ENCODE assay signal across 21 mouse cellular contexts in the genomic region with DNA sequence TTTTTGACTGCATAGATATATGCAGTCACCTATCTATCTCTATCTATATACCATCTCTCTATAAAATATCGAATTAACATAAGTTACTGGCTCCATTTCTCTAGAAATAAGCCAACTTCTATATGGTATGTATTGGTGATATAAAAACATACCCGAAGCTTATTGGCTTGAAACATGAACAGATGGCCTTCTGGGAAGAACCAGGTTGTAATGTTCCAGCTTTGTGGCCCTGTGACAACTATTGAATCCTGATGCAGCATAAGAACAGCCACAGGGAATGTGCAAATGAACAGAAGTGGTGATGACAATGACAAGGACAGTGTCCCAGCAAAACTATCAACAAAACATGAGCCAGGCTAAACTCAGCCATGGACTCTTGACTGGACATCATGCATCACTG.
DNase-seq lines count a peak whose midpoint lies in the region; ATAC-seq lines count a peak whose summit lies in the region.
"Had no signal": no experiment of that assay in that cellular context is flagged by ENCODE, and none has a peak within 500 bp of the region (broad histone marks: within the 10 kb centered on the region; RNA-seq: fewer than 3 reads in every experiment).

No protein-coding gene starts in this region.

- H3K27me3 ChIP-seq in forebrain, embryonic 14.5 days (replicated peaks; ENCODE audit: control insufficient read depth, insufficient read depth, low read length), result no peaks in the 10 kb centered on the region
- H3K27me3 ChIP-seq in forebrain, embryonic 12.5 days, result peaks cover 10% of the 10 kb centered on the region; the same call in 1 of the 2 replicates
- H3K27me3 ChIP-seq in forebrain, embryonic 16.5 days (replicated peaks; ENCODE audit: control insufficient read depth, insufficient read depth, low read length), result 0 out of 2 replicates have a peak, but pooled peaks cover 2% of the 10 kb centered on the region
- H3K27me3 ChIP-seq: heart, embryonic 13.5 days had no signal

- no peak overlapping the region for H3K4me2 ChIP-seq in forebrain, embryonic 14.5 days (ENCODE audit: low read length)
- H3K4me2 ChIP-seq in forebrain, embryonic 12.5 days, result no peak overlapping the region
- no peak overlapping the region for H3K4me2 ChIP-seq in forebrain, embryonic 16.5 days (ENCODE audit: low read length)
- H3K4me2 ChIP-seq: embryonic facial prominence, embryonic 12.5 days; embryonic facial prominence, embryonic 15.5 days; heart, embryonic 13.5 days; hindbrain, embryonic 14.5 days had no signal

- peak; percentile 74 for DNase-seq in forebrain, embryonic 14.5 days (ENCODE audit: low spot score)
- peak; percentile 32 for DNase-seq in layer of hippocampus, adult 9-11 months
- no peak for DNase-seq in layer of hippocampus, postnatal 36 days
- DNase-seq in embryo, embryonic 10.5 days (ENCODE audit: low spot score), result no peak
- DNase-seq: adrenal gland, adult 2 months; adrenal gland, postnatal 14 days; gastrocnemius, postnatal 10 days; gastrocnemius, postnatal 36 days; heart, adult 2 months; heart, postnatal 14 days; heart, postnatal 4 days had no signal

- 72% methylated on average over 2 of the region's 2 CpGs for WGBS in forebrain, embryonic 14.5 days
- 90% methylated on average over 2 of the region's 2 CpGs for WGBS in forebrain, embryonic 12.5 days
- 67% methylated on average over 2 of the region's 2 CpGs for WGBS in forebrain, embryonic 16.5 days

- H3K27ac ChIP-seq in forebrain, embryonic 14.5 days (ENCODE audit: low read depth, low read length), result no peak overlapping the region
- no peak overlapping the region for H3K27ac ChIP-seq in forebrain, embryonic 12.5 days
- H3K27ac ChIP-seq in forebrain, embryonic 16.5 days (ENCODE audit: low read length), result no peak overlapping the region
- H3K27ac ChIP-seq: embryonic facial prominence, embryonic 12.5 days; embryonic facial prominence, embryonic 15.5 days; heart, adult 2 months; heart, embryonic 10.5 days; heart, embryonic 13.5 days; hindbrain, embryonic 14.5 days had no signal

- no peak overlapping the region for H3K4me3 ChIP-seq in forebrain, embryonic 14.5 days (ENCODE audit: low read depth, low read length)
- H3K4me3 ChIP-seq in forebrain, embryonic 12.5 days (replicated peaks), result no peak overlapping the region
- H3K4me3 ChIP-seq in forebrain, embryonic 16.5 days (replicated peaks; ENCODE audit: low read length), result no peak overlapping the region
- H3K4me3 ChIP-seq: embryonic facial prominence, embryonic 12.5 days; embryonic facial prominence, embryonic 15.5 days; heart, adult 2 months; heart, embryonic 10.5 days; heart, embryonic 13.5 days had no signal

- no peaks in the 10 kb centered on the region for H3K36me3 ChIP-seq in forebrain, embryonic 14.5 days (ENCODE audit: control insufficient read depth, insufficient read depth, low read length)
- no peaks in the 10 kb centered on the region for H3K36me3 ChIP-seq in forebrain, embryonic 12.5 days (replicated peaks)
- H3K36me3 ChIP-seq in forebrain, embryonic 16.5 days (ENCODE audit: control insufficient read depth, insufficient read depth), result no peaks in the 10 kb centered on the region
- H3K36me3 ChIP-seq: embryonic facial prominence, embryonic 12.5 days; embryonic facial prominence, embryonic 15.5 days; heart, embryonic 10.5 days; heart, embryonic 13.5 days had no signal

- no peak overlapping the region for H3K9ac ChIP-seq in forebrain, embryonic 14.5 days (ENCODE audit: low read length)
- no peak overlapping the region for H3K9ac ChIP-seq in forebrain, embryonic 12.5 days
- no peak overlapping the region for H3K9ac ChIP-seq in forebrain, embryonic 16.5 days (replicated peaks; ENCODE audit: low read depth, low read length)
- H3K9ac ChIP-seq: embryonic facial prominence, embryonic 12.5 days; embryonic facial prominence, embryonic 15.5 days; heart, embryonic 13.5 days; hindbrain, embryonic 14.5 days had no signal

- ATAC-seq in forebrain, embryonic 14.5 days, result no peak; the same call in 1 of the 2 replicates
- ATAC-seq in forebrain, embryonic 12.5 days (ENCODE audit: low FRiP score), result no peak
- peak; percentile 47 for ATAC-seq in forebrain, embryonic 16.5 days
- ATAC-seq: CD4-positive, CD25-positive, alpha-beta regulatory T cell, adult 4 months; inflammation-experienced regulatory T-cells, adult 6 months; intestine, embryonic 16.5 days had no signal

- H3K9me3 ChIP-seq in forebrain, embryonic 14.5 days (replicated peaks; ENCODE audit: control insufficient read depth, low read length), result no peaks in the 10 kb centered on the region
- H3K9me3 ChIP-seq in forebrain, embryonic 12.5 days, result no peaks in the 10 kb centered on the region
- no peaks in the 10 kb centered on the region for H3K9me3 ChIP-seq in forebrain, embryonic 16.5 days (ENCODE audit: control insufficient read depth, low read length)
- H3K9me3 ChIP-seq: embryonic facial prominence, embryonic 12.5 days; embryonic facial prominence, embryonic 15.5 days; heart, embryonic 10.5 days; heart, embryonic 13.5 days had no signal

- H3K4me1 ChIP-seq in forebrain, embryonic 14.5 days (ENCODE audit: control insufficient read depth, insufficient read depth, low read length), result peaks cover 7% of the 10 kb centered on the region; the same call in 1 of the 2 replicates
- peaks cover 6% of the 10 kb centered on the region for H3K4me1 ChIP-seq in forebrain, embryonic 12.5 days
- peaks cover 17% of the 10 kb centered on the region for H3K4me1 ChIP-seq in forebrain, embryonic 16.5 days (replicated peaks; ENCODE audit: control insufficient read depth, insufficient read depth, low read length)

Comparison
In these comparisons a context has a peak if more than half of its experiments do, and no peak if none do; other contexts are left out.
1. DNase-seq: peak in forebrain, embryonic 14.5 days (single experiment) and layer of hippocampus, adult 9-11 months (single experiment); none in layer of hippocampus, postnatal 36 days (0 of 2) and embryo, embryonic 10.5 days (single experiment).